Mouse (Mus musculus) naive thymus-derived CD4-positive, alpha-beta T cell, adult 2 months (primary cell): ENCODE data around the gene 1110012L19Rik.
"Not testable (repeated sequence)": the region's sequence is repeated elsewhere in the genome, so short reads cannot be mapped to it uniquely, and the experiment has no call there.

ENCODE experiments used
- DNase-seq: peaks from one replicate; pipeline ENCODE4 v3.0.0-alpha.2; 2011; ENCODE audit warnings: low read depth

The 1110012L19Rik gene

GRCm38 (mm10) chrX:70385276-70385961 lies at the start of gene 1110012L19Rik:
TSS of gene 1110012L19Rik (plus strand) at chrX:70385877.
- DNase-seq, result peak; percentile 89

GRCm38 (mm10) chrX:70362985-70363384 lies 22.7 kb upstream of the 1110012L19Rik start:
- no peak for DNase-seq

- no peak for DNase-seq
Measured at GRCm38 (mm10) chrX:70363446-70363845, 22.2 kb upstream of the 1110012L19Rik start.

- DNase-seq, result no peak
Measured at GRCm38 (mm10) chrX:70364202-70364601, 21.5 kb upstream of the 1110012L19Rik start.

GRCm38 (mm10) chrX:70364661-70365613 lies 20.7 kb upstream of the 1110012L19Rik start, which contains the start of gene Ids:
TSS of gene Ids (minus strand) at chrX:70365084.
- DNase-seq, result peak; percentile 89

GRCm38 (mm10) chrX:70369758-70370157 lies 15.9 kb upstream of the 1110012L19Rik start:
- DNase-seq, result not testable (repeated sequence)

- not testable (repeated sequence) for DNase-seq
Measured at GRCm38 (mm10) chrX:70374469-70375110, 11.1 kb upstream of the 1110012L19Rik start.

GRCm38 (mm10) chrX:70384917-70385275 lies 781 bp upstream of the 1110012L19Rik start:
- no peak for DNase-seq

- DNase-seq, result no peak
Measured at GRCm38 (mm10) chrX:70385962-70386351, 280 bp downstream of the 1110012L19Rik start.

GRCm38 (mm10) chrX:70392636-70393035 lies 7.0 kb downstream of the 1110012L19Rik start:
- not testable (repeated sequence) for DNase-seq

GRCm38 (mm10) chrX:70425473-70425872 lies 39.8 kb downstream of the 1110012L19Rik start:
- not testable (repeated sequence) for DNase-seq
